Mouse (Mus musculus): ENCODE measurements at regions not wholly inside any gene's neighbourhood (a gene's known extent, or its start where the extent isn't known, plus 50 kb on each side); places are given as distances from the start of the nearest gene placed in this dataset.

DNA sequence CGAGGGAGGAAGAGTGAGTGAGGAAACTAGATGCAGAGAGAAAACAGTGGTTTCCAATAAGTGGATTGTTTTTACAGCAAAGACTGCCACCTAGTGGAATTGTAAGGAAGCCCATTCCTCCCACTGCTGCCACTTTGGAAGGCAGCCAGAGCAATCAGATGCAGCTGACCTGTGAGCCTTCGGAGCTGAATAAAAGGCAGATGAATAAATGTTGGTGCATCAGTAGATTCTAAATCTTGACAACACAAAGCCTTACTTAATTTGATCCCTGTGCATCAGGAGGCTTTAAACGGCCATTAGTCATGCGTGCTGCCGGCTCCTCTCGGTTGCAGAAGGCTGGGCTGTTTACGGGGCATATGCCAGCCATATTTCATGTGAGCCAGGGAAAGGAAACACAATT is 128.2 kb upstream of the Aco1 start:
- Histone ChIP-seq H3K9me3 (ENCODE audit: control insufficient read depth, low read length) (no peaks in the 10 kb centered on the region), H3K4me3 (ENCODE audit: low read depth, low read length) (no peak overlapping the region), H3K36me3 (ENCODE audit: control insufficient read depth, insufficient read depth, low read length) (no peaks in the 10 kb centered on the region), H3K4me1 (replicated peaks; ENCODE audit: control insufficient read depth, insufficient read depth, low read length) (no peaks in the 10 kb centered on the region), H3K9ac (ENCODE audit: low read depth, low read length) (no peak overlapping the region), H3K4me2 (replicated peaks; ENCODE audit: low read depth, low read length) (no peak overlapping the region), H3K27ac (ENCODE audit: low read depth, low read length) (no peak overlapping the region), H3K27me3 (ENCODE audit: control insufficient read depth, insufficient read depth, low read length) (no peaks in the 10 kb centered on the region)
- 68% methylated on average over 7 of the region's 7 CpGs for WGBS
- DNase-seq (ENCODE audit: low spot score) (peak; percentile 76), ATAC-seq (ENCODE audit: low FRiP score) (peak; percentile 75)

DNA sequence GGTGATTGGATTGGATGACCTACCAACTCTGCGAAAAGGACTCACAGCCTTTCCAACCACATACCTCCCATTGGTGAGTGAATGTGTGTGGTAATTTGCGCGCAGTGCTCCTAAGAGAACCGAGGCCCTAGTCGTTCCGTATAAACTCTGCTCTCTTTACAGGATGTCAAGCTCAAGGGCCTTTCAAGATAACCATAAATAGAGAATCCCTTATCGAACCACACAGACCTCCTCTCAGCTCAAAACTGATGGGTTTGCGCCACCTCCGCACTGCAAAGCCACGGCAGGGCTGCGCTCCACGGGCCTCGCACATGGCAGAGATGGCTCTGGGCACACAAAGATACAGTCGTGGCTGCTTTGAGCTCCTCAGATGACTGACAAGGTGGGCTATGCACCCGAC is 126.0 kb upstream of the Aco1 start:
- no peak for DNase-seq (ENCODE audit: low spot score)
- Histone ChIP-seq H3K27me3 (ENCODE audit: control insufficient read depth, insufficient read depth, low read length) (no peaks in the 10 kb centered on the region), H3K36me3 (ENCODE audit: control insufficient read depth, insufficient read depth, low read length) (no peaks in the 10 kb centered on the region), H3K9me3 (ENCODE audit: control insufficient read depth, low read length) (no peaks in the 10 kb centered on the region), H3K4me3 (ENCODE audit: low read depth, low read length) (no peak overlapping the region), H3K4me1 (replicated peaks; ENCODE audit: control insufficient read depth, insufficient read depth, low read length) (no peaks in the 10 kb centered on the region), H3K9ac (ENCODE audit: low read depth, low read length) (no peak overlapping the region), H3K4me2 (replicated peaks; ENCODE audit: low read depth, low read length) (no peak overlapping the region), H3K27ac (ENCODE audit: low read depth, low read length) (no peak overlapping the region)
- 91% methylated on average over 15 of the region's 15 CpGs for WGBS
- no peak for ATAC-seq (ENCODE audit: low FRiP score)

GRCm38 (mm10) chr4:40018208-40018607 is 124.7 kb upstream of the Aco1 start:
- Histone ChIP-seq H3K4me2 (replicated peaks; ENCODE audit: low read depth, low read length) (no peak overlapping the region), H3K4me1 (replicated peaks; ENCODE audit: control insufficient read depth, insufficient read depth, low read length) (no peaks in the 10 kb centered on the region), H3K4me3 (ENCODE audit: low read depth, low read length) (no peak overlapping the region), H3K27ac (ENCODE audit: low read depth, low read length) (no peak overlapping the region), H3K9ac (ENCODE audit: low read depth, low read length) (no peak overlapping the region), H3K9me3 (ENCODE audit: control insufficient read depth, low read length) (no peaks in the 10 kb centered on the region), H3K36me3 (ENCODE audit: control insufficient read depth, insufficient read depth, low read length) (no peaks in the 10 kb centered on the region), H3K27me3 (ENCODE audit: control insufficient read depth, insufficient read depth, low read length) (no peaks in the 10 kb centered on the region)
- DNase-seq (ENCODE audit: low spot score): no peak
- no peak for ATAC-seq (ENCODE audit: low FRiP score)
- 89% methylated on average over 4 of the region's 4 CpGs for WGBS

- H3K4me3 ChIP-seq (ENCODE audit: low read depth, low read length): no peak overlapping the region
- WGBS: 87% methylated on average over 1 of the region's 1 CpGs
- ATAC-seq (ENCODE audit: low FRiP score): no peak
- no peaks in the 10 kb centered on the region for H3K4me1 ChIP-seq (replicated peaks; ENCODE audit: control insufficient read depth, insufficient read depth, low read length)
- no peak overlapping the region for H3K9ac ChIP-seq (ENCODE audit: low read depth, low read length)
- H3K27ac ChIP-seq (ENCODE audit: low read depth, low read length): no peak overlapping the region
- DNase-seq (ENCODE audit: low spot score): no peak
- no peak overlapping the region for H3K4me2 ChIP-seq (replicated peaks; ENCODE audit: low read depth, low read length)
- no peaks in the 10 kb centered on the region for H3K27me3 ChIP-seq (ENCODE audit: control insufficient read depth, insufficient read depth, low read length)
- no peaks in the 10 kb centered on the region for H3K36me3 ChIP-seq (ENCODE audit: control insufficient read depth, insufficient read depth, low read length)
- no peaks in the 10 kb centered on the region for H3K9me3 ChIP-seq (ENCODE audit: control insufficient read depth, low read length)
Measured at GRCm38 (mm10) chr4:40031361-40031760, 111.5 kb upstream of the Aco1 start.

- Histone ChIP-seq H3K9ac (ENCODE audit: low read depth, low read length) (no peak overlapping the region), H3K27ac (ENCODE audit: low read depth, low read length) (no peak overlapping the region), H3K27me3 (ENCODE audit: control insufficient read depth, insufficient read depth, low read length) (no peaks in the 10 kb centered on the region), H3K4me2 (replicated peaks; ENCODE audit: low read depth, low read length) (no peak overlapping the region), H3K4me3 (ENCODE audit: low read depth, low read length) (no peak overlapping the region), H3K36me3 (ENCODE audit: control insufficient read depth, insufficient read depth, low read length) (no peaks in the 10 kb centered on the region), H3K4me1 (replicated peaks; ENCODE audit: control insufficient read depth, insufficient read depth, low read length) (no peaks in the 10 kb centered on the region), H3K9me3 (ENCODE audit: control insufficient read depth, low read length) (no peaks in the 10 kb centered on the region)
- ATAC-seq (ENCODE audit: low FRiP score) (no peak), DNase-seq (ENCODE audit: low spot score) (no peak)
- WGBS: 98% methylated on average over 10 of the region's 10 CpGs
Measured at GRCm38 (mm10) chr4:40047846-40048245, 95.0 kb upstream of the Aco1 start.

GRCm38 (mm10) chr4:40049086-40049485 is 93.8 kb upstream of the Aco1 start:
- no peak overlapping the region for H3K4me2 ChIP-seq (replicated peaks; ENCODE audit: low read depth, low read length)
- H3K9ac ChIP-seq (ENCODE audit: low read depth, low read length): no peak overlapping the region
- no peaks in the 10 kb centered on the region for H3K4me1 ChIP-seq (replicated peaks; ENCODE audit: control insufficient read depth, insufficient read depth, low read length)
- no peaks in the 10 kb centered on the region for H3K36me3 ChIP-seq (ENCODE audit: control insufficient read depth, insufficient read depth, low read length)
- H3K27me3 ChIP-seq (ENCODE audit: control insufficient read depth, insufficient read depth, low read length): no peaks in the 10 kb centered on the region
- no peak overlapping the region for H3K27ac ChIP-seq (ENCODE audit: low read depth, low read length)
- ATAC-seq (ENCODE audit: low FRiP score): no peak
- no peaks in the 10 kb centered on the region for H3K9me3 ChIP-seq (ENCODE audit: control insufficient read depth, low read length)
- no peak overlapping the region for H3K4me3 ChIP-seq (ENCODE audit: low read depth, low read length)
- DNase-seq (ENCODE audit: low spot score): peak; percentile 10
- 74% methylated on average over 6 of the region's 6 CpGs for WGBS

GRCm38 (mm10) chr4:40051848-40052247 is 91.0 kb upstream of the Aco1 start:
- H3K36me3 ChIP-seq (ENCODE audit: control insufficient read depth, insufficient read depth, low read length): no peaks in the 10 kb centered on the region
- H3K27ac ChIP-seq (ENCODE audit: low read depth, low read length): no peak overlapping the region
- no peaks in the 10 kb centered on the region for H3K4me1 ChIP-seq (replicated peaks; ENCODE audit: control insufficient read depth, insufficient read depth, low read length)
- H3K4me2 ChIP-seq (replicated peaks; ENCODE audit: low read depth, low read length): no peak overlapping the region
- 92% methylated on average over 4 of the region's 4 CpGs for WGBS
- no peaks in the 10 kb centered on the region for H3K9me3 ChIP-seq (ENCODE audit: control insufficient read depth, low read length)
- ATAC-seq (ENCODE audit: low FRiP score): no peak
- H3K9ac ChIP-seq (ENCODE audit: low read depth, low read length): no peak overlapping the region
- no peaks in the 10 kb centered on the region for H3K27me3 ChIP-seq (ENCODE audit: control insufficient read depth, insufficient read depth, low read length)
- H3K4me3 ChIP-seq (ENCODE audit: low read depth, low read length): no peak overlapping the region
- no peak for DNase-seq (ENCODE audit: low spot score)

DNA sequence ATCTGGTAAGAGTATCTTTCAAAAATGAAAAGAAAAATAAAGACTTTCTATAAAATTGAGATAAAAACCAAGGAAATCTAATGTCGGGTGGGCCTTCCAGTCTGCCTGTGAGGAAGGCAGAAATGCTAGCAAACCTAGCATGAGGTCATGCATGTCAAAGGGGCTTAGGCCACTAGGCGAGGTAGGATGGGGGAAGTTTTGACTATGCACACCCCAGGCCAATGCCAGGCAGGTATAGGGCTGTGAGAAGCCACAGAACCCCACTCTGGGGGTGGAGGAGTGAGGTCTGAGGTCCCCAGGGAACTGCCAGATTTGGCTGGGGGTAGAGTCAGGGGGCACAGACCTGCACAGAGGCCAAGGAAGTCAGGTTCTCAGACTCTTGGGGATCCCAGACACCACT is 89.5 kb upstream of the Aco1 start:
- Histone ChIP-seq H3K36me3 (ENCODE audit: control insufficient read depth, insufficient read depth, low read length) (no peaks in the 10 kb centered on the region), H3K9me3 (ENCODE audit: control insufficient read depth, low read length) (no peaks in the 10 kb centered on the region), H3K4me3 (ENCODE audit: low read depth, low read length) (no peak overlapping the region), H3K4me2 (replicated peaks; ENCODE audit: low read depth, low read length) (no peak overlapping the region), H3K9ac (ENCODE audit: low read depth, low read length) (no peak overlapping the region), H3K27ac (ENCODE audit: low read depth, low read length) (no peak overlapping the region), H3K4me1 (replicated peaks; ENCODE audit: control insufficient read depth, insufficient read depth, low read length) (no peaks in the 10 kb centered on the region), H3K27me3 (ENCODE audit: control insufficient read depth, insufficient read depth, low read length) (no peaks in the 10 kb centered on the region)
- DNase-seq (ENCODE audit: low spot score): no peak
- WGBS: 86% methylated on average over 2 of the region's 2 CpGs
- ATAC-seq (ENCODE audit: low FRiP score): no peak

GRCm38 (mm10) chr4:40063751-40064456 is 79.0 kb upstream of the Aco1 start:
- Histone ChIP-seq H3K4me1 (replicated peaks; ENCODE audit: control insufficient read depth, insufficient read depth, low read length) (no peaks in the 10 kb centered on the region), H3K4me2 (replicated peaks; ENCODE audit: low read depth, low read length) (no peak overlapping the region), H3K4me3 (ENCODE audit: low read depth, low read length) (no peak overlapping the region), H3K36me3 (ENCODE audit: control insufficient read depth, insufficient read depth, low read length) (no peaks in the 10 kb centered on the region), H3K9ac (ENCODE audit: low read depth, low read length) (no peak overlapping the region), H3K9me3 (ENCODE audit: control insufficient read depth, low read length) (no peaks in the 10 kb centered on the region), H3K27ac (ENCODE audit: low read depth, low read length) (no peak overlapping the region), H3K27me3 (ENCODE audit: control insufficient read depth, insufficient read depth, low read length) (no peaks in the 10 kb centered on the region)
- WGBS: 85% methylated on average over 3 of the region's 3 CpGs
- DNase-seq (ENCODE audit: low spot score): no peak
- no peak for ATAC-seq (ENCODE audit: low FRiP score)

Data from hindbrain, embryonic 11.5 days (tissue).